Mouse (Mus musculus) kidney, adult 8-10 months (tissue): Measurements from ENCODE around the gene Dohh.

ENCODE experiments used
- DNase-seq, 2 experiments: peaks; one replicate each; pipeline ENCODE4 v3.0.0; 2022

The Dohh gene

GRCm38 (mm10) chr10:81406504-81407440, 22.5 kb downstream of the Dohh start:
- DNase-seq: no peak

DNA sequence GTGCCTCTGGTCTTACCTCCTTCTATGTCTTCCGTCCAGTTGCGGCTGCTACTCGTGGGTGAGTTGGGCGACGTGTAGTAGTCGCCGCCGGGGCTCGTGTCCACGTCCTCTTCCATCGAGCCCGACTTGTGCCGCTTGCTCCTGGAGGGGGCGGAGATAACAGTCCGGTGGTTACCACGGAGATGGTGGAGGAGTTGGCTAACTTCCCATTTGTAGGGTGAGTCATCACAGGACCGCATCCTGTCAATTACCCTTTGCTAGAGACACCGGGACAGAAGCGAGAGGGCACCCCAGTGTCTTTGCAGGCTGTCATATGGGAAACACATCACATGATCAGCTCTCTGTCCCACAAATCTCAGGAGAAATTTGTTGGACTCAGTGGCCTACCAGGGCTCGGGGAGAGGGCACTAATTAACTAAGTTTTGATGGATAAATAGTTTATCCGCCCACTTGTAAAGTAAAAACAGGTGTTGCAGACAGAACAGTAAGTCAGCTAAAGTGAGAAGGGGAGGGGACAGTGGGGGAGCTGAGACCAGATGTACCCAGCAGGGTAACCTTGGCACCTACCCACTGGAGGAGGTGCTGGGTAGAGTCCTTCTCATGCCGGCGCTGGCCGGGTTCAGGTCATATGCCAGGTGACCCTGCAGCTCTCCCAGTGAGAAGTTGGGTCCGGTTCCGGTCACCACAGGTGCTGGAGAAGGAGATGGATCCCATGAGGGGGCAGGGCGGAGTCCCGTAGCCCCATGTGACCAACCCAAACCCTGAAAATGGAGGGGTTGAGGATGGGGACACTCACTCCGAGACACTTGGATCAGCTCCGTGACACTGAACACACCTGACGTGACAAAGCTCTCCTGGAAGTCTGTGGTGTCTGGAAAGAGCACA, 23.6 kb downstream of the Dohh start:
- peak; percentile 89 to 92 for DNase-seq

DNA sequence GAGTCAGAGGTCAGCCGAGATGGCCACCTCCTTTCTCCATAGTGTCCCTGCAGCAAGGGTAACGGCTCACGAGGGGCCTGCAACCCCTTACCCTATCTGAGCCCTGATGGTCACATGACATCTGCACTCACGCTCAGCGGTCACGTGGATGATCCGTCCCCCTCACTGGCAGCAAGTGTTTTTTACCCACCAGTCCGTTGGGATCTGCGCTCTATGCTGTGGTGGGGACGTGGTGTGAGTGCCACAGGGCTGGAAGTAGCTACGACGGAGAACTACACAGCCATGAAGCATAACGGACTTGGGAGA, 24.1 kb downstream of the Dohh start:
- no peak for DNase-seq

DNA sequence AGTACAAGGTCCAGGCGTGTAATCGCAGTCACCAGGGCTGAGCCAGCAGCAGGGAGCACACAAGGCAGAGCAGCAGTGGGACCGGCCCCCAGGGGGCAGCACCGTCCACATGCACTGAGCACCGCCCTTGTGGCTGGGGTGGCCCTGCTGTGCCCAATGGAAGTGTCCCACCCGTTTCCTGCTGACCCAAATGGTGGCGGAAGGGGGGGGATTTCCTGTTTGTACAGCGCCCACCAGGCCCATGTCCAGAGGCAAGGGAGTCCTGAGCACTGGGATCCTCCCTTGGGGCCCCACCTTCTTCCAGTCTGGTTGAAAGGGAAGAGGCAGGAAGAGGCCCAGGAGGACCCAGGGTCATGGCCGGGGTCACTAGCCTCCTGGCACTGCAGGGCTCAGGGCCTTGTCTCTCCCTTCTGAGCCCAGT, 24.7 kb downstream of the Dohh start:
- DNase-seq: peak; percentile 91

- no peak for DNase-seq
Observed at GRCm38 (mm10) chr10:81409330-81409729, 25.1 kb downstream of the Dohh start.

- peak in 1 of 2 experiments; percentile 75 for DNase-seq
Observed at GRCm38 (mm10) chr10:81410350-81410749, 26.1 kb downstream of the Dohh start.

DNA sequence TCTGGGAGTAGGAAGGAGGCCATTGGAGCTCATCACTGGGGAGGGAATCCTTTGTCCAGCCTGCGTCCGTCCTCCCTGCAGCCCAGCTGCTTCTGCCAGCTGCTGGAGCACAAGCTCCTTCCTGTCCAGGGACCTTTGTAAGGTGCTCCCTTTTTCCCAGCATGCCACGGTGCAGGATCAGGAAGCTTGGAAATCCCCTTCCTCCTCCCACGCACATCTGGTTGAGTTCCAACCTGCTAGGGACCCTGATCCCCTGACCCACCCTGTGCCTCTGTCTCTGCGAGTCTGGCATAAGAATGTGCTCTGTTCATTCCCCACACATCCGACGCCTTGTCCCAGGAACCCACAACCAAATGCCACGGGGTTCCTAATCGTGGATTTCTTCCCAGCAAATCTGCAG, 26.8 kb downstream of the Dohh start:
- DNase-seq: peak in 1 of 2 experiments; percentile 56

GRCm38 (mm10) chr10:81411471-81412400, 27.5 kb downstream of the Dohh start:
- peak; percentile 86 to 90 for DNase-seq

DNA sequence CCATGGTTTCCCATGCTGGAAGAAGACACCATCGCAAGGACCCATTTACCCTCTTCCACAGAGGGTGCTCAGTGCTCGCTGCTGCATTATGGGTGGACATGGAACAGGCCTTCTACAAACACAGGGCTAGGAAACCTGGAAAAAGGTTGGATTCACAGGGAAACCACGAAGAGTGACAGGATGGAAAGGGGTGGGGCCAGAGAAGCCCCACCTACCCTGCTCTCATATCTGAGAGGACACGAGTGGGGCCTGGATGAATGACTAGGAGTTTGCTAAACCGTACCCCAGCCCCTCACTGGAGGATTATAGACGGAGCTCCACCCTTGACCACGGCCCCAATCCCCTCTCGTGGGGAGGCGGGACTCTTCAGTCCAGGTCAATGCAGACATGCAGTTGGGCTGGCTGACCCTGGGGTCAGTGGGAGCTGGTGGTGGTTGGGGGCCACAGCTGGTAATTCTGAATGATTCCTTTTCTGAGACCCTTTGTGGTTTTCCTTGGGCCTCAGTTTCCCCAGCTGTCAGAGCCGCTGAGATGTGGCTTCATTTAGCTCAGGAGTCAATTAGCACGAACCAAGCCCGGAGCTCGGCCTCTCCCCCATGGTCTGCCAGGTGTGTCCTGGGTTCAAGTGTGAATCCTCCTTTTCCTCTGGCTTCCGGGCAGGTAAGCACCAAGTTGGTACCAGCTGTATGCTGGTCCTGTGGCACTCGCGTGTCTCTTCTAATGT, 28.5 kb downstream of the Dohh start:
- peak in 1 of 2 experiments; percentile 42 for DNase-seq

DNA sequence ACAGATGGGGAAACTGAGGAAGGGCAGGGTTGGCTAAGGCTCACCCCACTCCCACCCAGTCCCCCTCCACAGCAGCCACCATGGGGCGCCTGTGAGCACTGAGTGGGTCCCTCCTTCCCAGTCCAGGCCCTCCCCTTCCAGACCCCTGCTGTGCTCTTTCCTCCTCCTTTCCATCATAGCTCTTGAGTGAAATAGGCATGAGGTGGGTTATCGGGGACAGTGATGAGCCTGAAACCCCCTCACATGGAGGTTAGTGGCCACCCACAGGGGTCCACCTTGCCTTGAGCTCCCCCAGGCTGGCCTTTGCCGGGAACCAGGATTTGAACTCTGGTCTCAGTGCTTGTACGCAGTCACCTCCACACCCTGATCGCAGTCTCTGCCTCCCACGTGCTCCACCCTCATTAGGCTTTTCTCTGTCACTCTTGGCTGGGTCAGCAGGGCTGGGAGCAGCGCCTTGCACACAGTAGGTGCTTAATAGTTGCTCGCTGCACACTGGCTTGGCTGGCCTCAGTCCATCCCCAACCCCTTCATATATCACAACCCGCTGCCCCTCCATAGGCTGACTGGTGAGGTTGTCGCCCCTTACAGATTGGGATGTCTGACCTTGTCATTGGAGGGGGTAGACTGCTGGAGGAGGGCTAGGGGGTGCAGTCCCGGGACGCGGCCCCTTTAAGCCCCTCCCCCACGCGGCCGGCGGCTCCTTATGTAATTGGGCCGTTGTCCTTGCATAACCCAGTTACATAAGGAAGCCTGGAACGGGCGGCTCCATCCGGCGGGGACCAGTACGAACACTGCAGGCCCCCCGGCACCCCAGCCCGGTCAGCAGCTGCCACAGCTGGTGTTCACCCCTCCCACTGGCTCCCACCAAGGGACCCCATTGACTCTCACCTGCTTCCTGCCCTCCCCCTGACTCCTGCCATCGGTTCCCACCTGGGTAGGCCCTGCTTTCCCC, 29.4 kb downstream of the Dohh start:
- peak; percentile 93 for DNase-seq

GRCm38 (mm10) chr10:81414682-81415081, 30.5 kb downstream of the Dohh start:
- DNase-seq: peak in 1 of 2 experiments; percentile 70

- DNase-seq: no peak
Observed at GRCm38 (mm10) chr10:81415146-81415545, 30.9 kb downstream of the Dohh start.

DNA sequence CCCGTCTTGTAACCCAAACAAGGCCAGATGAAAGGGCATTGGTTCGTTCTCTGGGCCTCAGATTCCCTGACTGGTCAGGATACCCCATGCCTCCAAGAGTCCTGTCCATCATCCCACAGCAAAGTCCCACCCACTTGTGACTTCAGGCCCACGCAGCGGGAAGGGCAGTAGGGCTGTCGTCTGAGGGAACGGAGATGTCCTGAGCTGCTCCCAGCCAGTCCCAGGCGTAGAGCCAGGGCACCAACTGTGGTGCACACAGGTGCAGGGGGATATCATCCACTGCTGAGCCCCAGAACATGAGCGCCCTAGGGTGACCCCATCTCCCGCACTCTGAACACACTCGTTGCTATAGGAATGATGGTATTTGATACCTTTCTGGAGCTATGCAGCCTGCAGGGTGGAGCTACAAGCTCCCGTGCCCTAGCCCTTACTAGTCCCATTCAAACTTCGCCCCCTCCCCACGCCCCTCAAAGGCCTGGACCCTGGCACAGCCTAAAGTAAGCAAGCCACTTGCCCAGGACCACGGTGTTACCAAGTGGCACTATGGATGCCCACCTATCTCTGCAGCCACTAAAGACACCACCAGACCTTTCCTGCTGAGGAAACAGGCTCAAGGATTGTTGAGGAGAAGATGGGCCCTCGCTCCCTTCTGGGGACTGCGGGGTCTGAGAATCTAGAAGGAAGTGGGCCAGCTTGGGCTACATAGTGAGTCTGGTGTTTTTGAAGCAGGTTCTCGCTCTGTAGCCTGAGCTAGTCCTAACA, 31.5 kb downstream of the Dohh start:
- DNase-seq: no peak

DNA sequence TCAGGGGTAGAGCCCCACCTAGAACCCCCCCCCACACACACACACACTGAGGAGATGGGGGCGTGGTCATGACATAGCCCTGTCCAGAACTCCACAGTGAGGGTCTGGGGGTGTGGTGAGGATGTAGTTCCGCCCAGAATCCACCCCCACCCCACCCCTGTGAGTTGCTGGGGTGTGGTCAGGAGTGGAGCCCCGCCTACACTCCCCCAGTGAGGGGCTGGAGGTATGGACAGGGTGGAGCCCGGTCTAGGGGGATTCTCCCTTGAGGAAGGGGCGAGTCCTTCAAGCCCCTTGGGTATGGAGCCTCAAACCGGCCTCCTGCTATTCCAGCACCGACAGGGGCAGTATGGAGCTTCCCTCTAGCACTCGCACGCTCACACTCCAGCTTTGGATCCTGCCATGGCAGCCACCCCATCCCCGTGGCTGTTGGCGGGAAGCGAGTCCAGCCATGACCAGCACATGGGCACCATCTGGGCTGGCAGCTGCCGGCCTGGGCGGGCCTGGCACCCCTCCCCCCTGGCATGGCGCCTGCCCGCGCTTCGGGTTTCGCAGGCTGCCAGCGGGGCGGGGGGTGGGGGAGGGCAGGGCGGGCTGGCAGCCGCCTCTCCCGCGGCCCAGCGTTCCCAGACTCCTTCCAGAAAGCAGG, 32.5 kb downstream of the Dohh start:
- peak; percentile 85 to 89 for DNase-seq

DNA sequence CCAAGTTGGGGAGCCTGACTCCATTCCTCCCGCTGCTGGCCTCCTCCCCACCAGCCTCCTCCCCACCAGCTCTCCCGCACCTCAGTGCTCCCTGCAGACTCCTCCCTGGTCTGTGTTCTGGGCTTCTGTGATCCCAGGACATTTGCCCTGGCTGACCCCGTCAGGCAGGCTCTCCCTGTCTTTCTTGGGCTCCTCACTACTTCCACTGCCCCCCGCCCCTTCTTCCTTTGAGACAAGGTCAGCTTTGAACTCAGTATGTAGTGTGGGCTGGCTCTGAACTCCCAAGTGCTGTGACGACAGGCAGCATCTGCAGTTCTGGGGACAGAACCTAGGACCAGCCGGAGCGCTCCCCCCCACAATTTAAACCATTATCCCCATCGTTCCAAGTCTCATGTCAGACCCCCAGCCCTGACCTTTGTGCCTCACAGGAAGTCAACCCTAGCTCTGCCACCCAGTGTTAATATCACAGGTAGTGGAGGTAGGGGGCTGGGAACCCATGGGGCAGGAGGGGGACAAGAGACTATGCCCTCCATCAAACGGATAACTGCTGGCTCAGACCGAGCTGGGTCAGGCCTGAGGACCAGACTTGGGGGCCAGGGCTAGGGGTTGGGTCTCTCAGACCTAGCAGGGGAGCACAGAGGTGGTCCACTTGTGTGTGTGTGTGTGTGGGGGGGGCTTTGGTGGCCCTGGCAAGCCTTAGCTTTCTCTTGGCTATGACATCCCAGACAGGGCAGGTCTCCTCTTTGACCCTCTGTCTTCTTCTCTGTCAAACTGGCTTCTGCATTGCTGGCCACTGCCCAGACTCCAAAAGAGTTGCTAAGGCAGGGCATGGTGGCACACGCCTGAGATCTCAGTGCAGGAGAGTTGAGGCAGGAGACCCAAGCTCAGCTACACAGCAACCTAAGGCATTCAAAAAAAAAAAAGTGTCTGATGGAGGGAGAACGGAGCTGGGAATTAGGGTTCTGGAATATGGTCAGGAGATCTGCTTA, 33.3 kb downstream of the Dohh start:
- DNase-seq: no peak

DNA sequence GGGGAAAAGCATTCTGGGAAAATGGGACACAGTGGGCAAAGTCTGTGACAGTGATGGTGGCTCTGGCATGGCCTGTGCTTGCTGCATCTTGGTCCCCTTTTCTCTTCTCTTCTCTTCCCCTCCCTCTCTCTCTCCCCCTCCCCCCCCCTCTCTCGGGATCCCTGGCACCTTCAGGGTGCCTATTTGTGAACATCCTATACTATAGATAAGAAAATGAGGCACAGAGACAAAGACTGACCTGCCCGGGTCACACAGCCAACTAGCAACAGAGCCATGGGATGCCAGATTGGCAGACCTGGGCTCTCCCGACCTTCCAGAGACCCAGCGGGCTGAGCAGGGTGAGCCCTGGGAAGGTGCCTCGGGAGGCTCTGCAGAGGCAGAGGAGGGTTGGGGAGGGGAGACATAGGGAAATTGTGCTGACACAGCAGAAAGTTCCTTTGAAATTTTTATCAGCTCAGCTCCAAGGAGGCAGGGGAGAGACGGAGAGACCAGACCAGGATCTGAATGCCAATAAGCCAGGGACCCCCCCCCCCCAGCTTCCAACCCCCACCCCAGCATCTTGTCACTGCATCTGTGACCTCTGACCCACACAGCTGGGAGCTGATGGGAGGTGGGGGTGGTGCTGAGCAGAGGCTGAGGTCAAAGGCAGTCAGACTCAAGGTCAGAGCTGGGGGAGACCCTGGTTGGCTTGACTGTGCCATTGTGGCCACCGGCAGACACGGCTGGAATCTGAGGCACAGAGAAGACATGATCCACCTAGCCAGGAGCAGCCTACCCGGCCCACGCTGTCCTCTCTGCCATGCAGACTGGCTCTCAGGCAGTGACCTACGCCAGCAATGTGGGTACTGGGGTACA, 34.2 kb downstream of the Dohh start:
- DNase-seq: peak in 1 of 2 experiments; percentile 6
